In the genomic region with DNA sequence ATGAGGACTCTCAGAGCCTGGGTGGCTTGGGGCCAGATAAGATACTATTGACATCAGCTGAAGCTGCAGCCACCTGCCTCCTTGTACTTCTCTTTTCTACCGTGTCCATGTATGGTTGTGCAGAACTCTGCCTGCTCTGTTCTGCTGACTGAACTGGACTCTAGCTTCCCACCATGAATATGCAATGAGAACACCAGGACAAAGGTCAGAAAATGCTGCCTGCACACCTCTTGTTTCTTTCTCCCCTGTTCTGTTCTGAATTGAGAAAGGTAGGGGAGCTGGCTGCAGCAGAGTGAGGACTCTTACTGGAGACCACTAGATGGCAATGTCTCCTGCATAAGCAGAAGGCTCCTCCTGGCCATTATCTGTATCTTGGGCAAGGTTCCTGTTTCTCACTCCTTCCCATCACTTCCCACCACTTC, we compare ENCODE assay signal across 9 mouse cellular contexts. TPM values are rescaled to one million over a fixed set of nuclear protein-coding genes. Genes with fewer than 3 reads are reported as not detected.
DNase-seq lines count a peak whose midpoint lies in the region; ATAC-seq and TF ChIP-seq lines count a peak whose summit lies in the region.
"Had no signal": no experiment of that assay in that cellular context is flagged by ENCODE, and none has a peak within 500 bp of the region (broad histone marks: within the 10 kb centered on the region; RNA-seq: fewer than 3 reads in every experiment).

No protein-coding gene starts in this region.

- TF ChIP-seq EP300 in MEL (IDR thresholded peaks at IDR 0.05; ENCODE audit: low read depth in 1 of 2, low read length in 2 of 2): peak in 1 of 2 experiments; percentile 28; a peak in 2 of 4 replicates
- no peak for TF ChIP-seq EP300 in liver, embryonic 14.5 days (IDR thresholded peaks at IDR 0.05; ENCODE audit: low read depth)

- H3K27me3 ChIP-seq in hindbrain, embryonic 10.5 days (ENCODE audit: insufficient read depth, poor library complexity, severe bottlenecking): no peaks in the 10 kb centered on the region
- no peaks in the 10 kb centered on the region for H3K27me3 ChIP-seq in hindbrain, embryonic 13.5 days
- H3K27me3 ChIP-seq in MEL (ENCODE audit: control insufficient read depth in 1 of 2, insufficient read depth in 2 of 2, low read length in 2 of 2): no peaks in the 10 kb centered on the region; a peak in 1 of 4 replicates
- H3K27me3 ChIP-seq in intestine, embryonic 16.5 days (replicated peaks; ENCODE audit: control insufficient read depth, insufficient read depth, low read length): no peaks in the 10 kb centered on the region
- H3K27me3 ChIP-seq in liver, embryonic 14.5 days (ENCODE audit: control insufficient read depth, insufficient read depth, low read length): no peaks in the 10 kb centered on the region
- H3K27me3 ChIP-seq: liver, embryonic 15.5 days had no signal

- no peaks in the 10 kb centered on the region for H3K9me3 ChIP-seq in hindbrain, embryonic 10.5 days
- H3K9me3 ChIP-seq in hindbrain, embryonic 13.5 days: no peaks in the 10 kb centered on the region
- no peaks in the 10 kb centered on the region for H3K9me3 ChIP-seq in MEL (replicated peaks; ENCODE audit: insufficient read depth, low read length)
- no peaks in the 10 kb centered on the region for H3K9me3 ChIP-seq in intestine, embryonic 16.5 days (ENCODE audit: control insufficient read depth, low read length)
- H3K9me3 ChIP-seq in liver, embryonic 14.5 days (ENCODE audit: control insufficient read depth, low read length): no peaks in the 10 kb centered on the region
- H3K9me3 ChIP-seq: liver, embryonic 15.5 days had no signal

- no peak overlapping the region for H3K4me3 ChIP-seq in hindbrain, embryonic 10.5 days
- H3K4me3 ChIP-seq in hindbrain, embryonic 13.5 days: no peak overlapping the region
- H3K4me3 ChIP-seq in MEL (ENCODE audit: control insufficient read depth in 1 of 2, insufficient read depth in 1 of 2, low read depth in 2 of 2, low read length in 2 of 2): no peak overlapping the region
- no peak overlapping the region for H3K4me3 ChIP-seq in cortical plate, adult 2 months (ENCODE audit: insufficient read depth, low read length)
- no peak overlapping the region for H3K4me3 ChIP-seq in intestine, embryonic 16.5 days (ENCODE audit: low read length)
- H3K4me3 ChIP-seq in liver, embryonic 14.5 days (ENCODE audit: insufficient read depth in 1 of 2, low read depth in 2 of 2, low read length in 2 of 2): no peak overlapping the region
- H3K4me3 ChIP-seq: liver, embryonic 15.5 days had no signal

- no peak overlapping the region for H3K9ac ChIP-seq in hindbrain, embryonic 13.5 days
- no peak overlapping the region for H3K9ac ChIP-seq in MEL (ENCODE audit: control insufficient read depth, low read depth, low read length, poor library complexity, severe bottlenecking)
- no peak overlapping the region for H3K9ac ChIP-seq in intestine, embryonic 16.5 days (ENCODE audit: low read depth, low read length)
- H3K9ac ChIP-seq in liver, embryonic 14.5 days (replicated peaks): no peak overlapping the region
- H3K9ac ChIP-seq: liver, embryonic 15.5 days had no signal

- no peaks in the 10 kb centered on the region for H3K36me3 ChIP-seq in hindbrain, embryonic 10.5 days
- H3K36me3 ChIP-seq in hindbrain, embryonic 13.5 days: no peaks in the 10 kb centered on the region
- peaks cover 0 to 9% of the 10 kb centered on the region in 2 experiments; a peak in 2 of 4 replicates for H3K36me3 ChIP-seq in MEL (ENCODE audit: control insufficient read depth in 1 of 2, insufficient read depth in 2 of 2, low read length in 2 of 2)
- no peaks in the 10 kb centered on the region for H3K36me3 ChIP-seq in intestine, embryonic 16.5 days (ENCODE audit: control insufficient read depth, insufficient read depth, low read length)
- H3K36me3 ChIP-seq in liver, embryonic 14.5 days (replicated peaks; ENCODE audit: control insufficient read depth, insufficient read depth, low read depth): no peaks in the 10 kb centered on the region
- H3K36me3 ChIP-seq: liver, embryonic 15.5 days had no signal

- H3K4me1 ChIP-seq in hindbrain, embryonic 10.5 days (replicated peaks): no peaks in the 10 kb centered on the region
- no peaks in the 10 kb centered on the region for H3K4me1 ChIP-seq in hindbrain, embryonic 13.5 days (replicated peaks)
- peaks cover 9 to 20% of the 10 kb centered on the region in 2 experiments for H3K4me1 ChIP-seq in MEL (ENCODE audit: control insufficient read depth in 1 of 2, insufficient read depth in 2 of 2, low read length in 2 of 2)
- no peaks in the 10 kb centered on the region for H3K4me1 ChIP-seq in cortical plate, adult 2 months (ENCODE audit: control insufficient read depth, insufficient read depth, low read length)
- H3K4me1 ChIP-seq in intestine, embryonic 16.5 days (ENCODE audit: control insufficient read depth, insufficient read depth, low read length): no peaks in the 10 kb centered on the region
- H3K4me1 ChIP-seq in liver, embryonic 14.5 days (replicated peaks; ENCODE audit: control insufficient read depth in 2 of 2, insufficient read depth in 2 of 2, low read length in 1 of 2): no peaks in the 10 kb centered on the region
- H3K4me1 ChIP-seq: liver, embryonic 15.5 days had no signal

- no peak overlapping the region for H3K27ac ChIP-seq in hindbrain, embryonic 10.5 days
- no peak overlapping the region for H3K27ac ChIP-seq in hindbrain, embryonic 13.5 days
- H3K27ac ChIP-seq in MEL (ENCODE audit: control insufficient read depth, low read depth, low read length): no peak overlapping the region
- H3K27ac ChIP-seq in cortical plate, adult 2 months (ENCODE audit: insufficient read depth, low read length): no peak overlapping the region
- H3K27ac ChIP-seq in intestine, embryonic 16.5 days (ENCODE audit: low read length): no peak overlapping the region
- no peak overlapping the region for H3K27ac ChIP-seq in liver, embryonic 14.5 days
- H3K27ac ChIP-seq: liver, embryonic 15.5 days had no signal

- TF ChIP-seq CTCF in MEL (IDR thresholded peaks at IDR 0.05 in 2 of 3, conservative IDR thresholded peaks at IDR 0.05 in 1 of 3; ENCODE audit: control insufficient read depth in 1 of 3, insufficient read depth in 1 of 3, low read depth in 2 of 3, low read length in 3 of 3, poor library complexity in 1 of 3, severe bottlenecking in 1 of 3): peak; percentile 77 to 90 (median 81)
- TF ChIP-seq CTCF in cortical plate, adult 2 months (IDR thresholded peaks at IDR 0.05; ENCODE audit: extremely low read depth, insufficient read depth, low read length): peak; percentile 82
- TF ChIP-seq CTCF in liver, embryonic 14.5 days (IDR thresholded peaks at IDR 0.05; ENCODE audit: low read depth): peak; percentile 73

- 82% methylated on average over 1 of the region's 1 CpGs for WGBS in hindbrain, embryonic 10.5 days
- WGBS in hindbrain, embryonic 13.5 days: 87% methylated on average over 1 of the region's 1 CpGs
- 64% methylated on average over 1 of the region's 1 CpGs for whole genome bisulfite sequencing in intestine, embryonic 16.5 days
- WGBS in liver, embryonic 14.5 days (ENCODE audit: insufficient replicate concordance): 15% methylated on average over 1 of the region's 1 CpGs

- no peak for TF ChIP-seq POLR2A in MEL (IDR thresholded peaks at IDR 0.05; ENCODE audit: control insufficient read depth in 1 of 2, insufficient read depth in 1 of 2, low read depth in 1 of 2, low read length in 2 of 2, poor library complexity in 1 of 2)
- no peak for TF ChIP-seq POLR2A in cortical plate, adult 2 months (IDR thresholded peaks at IDR 0.05; ENCODE audit: extremely low read depth, insufficient read depth, low read length)

- no peak overlapping the region for H3K4me2 ChIP-seq in hindbrain, embryonic 13.5 days
- H3K4me2 ChIP-seq in intestine, embryonic 16.5 days (ENCODE audit: low read depth, low read length): no peak overlapping the region
- no peak overlapping the region for H3K4me2 ChIP-seq in liver, embryonic 14.5 days (ENCODE audit: low read depth)
- H3K4me2 ChIP-seq: liver, embryonic 15.5 days had no signal

- H3K79me2 ChIP-seq in MEL (ENCODE audit: control insufficient read depth, insufficient read depth, low read length, poor library complexity): no peaks in the 10 kb centered on the region

- no peak for ATAC-seq in hindbrain, embryonic 13.5 days (ENCODE audit: low FRiP score)
- peak; percentile 78 for ATAC-seq in intestine, embryonic 16.5 days
- ATAC-seq in liver, embryonic 14.5 days (ENCODE audit: insufficient read depth): no peak

- peak; percentile 87 for TF ChIP-seq RAD21 in MEL (IDR thresholded peaks at IDR 0.05; ENCODE audit: low read depth, low read length)

- peak; percentile 22 for DNase-seq in hindbrain, embryonic 10.5 days (ENCODE audit: low spot score)
- DNase-seq in MEL (ENCODE audit: low read depth, low spot score): peak; percentile 75
- DNase-seq in liver, embryonic 14.5 days (ENCODE audit: low read depth in 3 of 3, low spot score in 3 of 3): peak in 1 of 3 experiments; percentile 10
- DNase-seq in right cerebral cortex, postnatal 36 days (ENCODE audit: low spot score in 2 of 2): peak; percentile 18 to 28
- DNase-seq in ovary, adult 18-20 months (ENCODE audit: low spot score): no peak

RNA-seq across cellular contexts. Expression of gene Slc6a20b, which starts 6.3 kb away (rescaled TPM):
- polyA plus RNA-seq in hindbrain, embryonic 10.5 days (2016; fragmentation: Nextera tagmentation; extraction: Ambion mirVana): 0.14 and 0.34 TPM in 2 replicates
- polyA plus RNA-seq in hindbrain, embryonic 13.5 days (2015; fragmentation: Nextera tagmentation; extraction: Ambion mirVana): 0.34 and 0.41 TPM in 2 replicates
- 0.35 and 0.46 TPM in 2 replicates for total RNA-seq in MEL (2012; rRNA removed)
- polyA plus RNA-seq in MEL (2012; ENCODE audit: insufficient read depth in 1 of 2, insufficient read length in 2 of 2, low read depth in 1 of 2, low replicate concordance in 2 of 2, missing spikeins in 1 of 2): under 1 TPM in 1 of 2 experiments, not detected in 1; 0.01 TPM
- 0.44 and 0.51 TPM in 2 replicates for polyA plus RNA-seq in cortical plate, adult 2 months (2012; rRNA removed)
- 0.57 and 0.76 TPM in 2 replicates for polyA plus RNA-seq in intestine, embryonic 16.5 days (2015; fragmentation: Nextera tagmentation; extraction: Ambion mirVana)
- 0.13 and 0.22 TPM in 2 replicates for polyA plus RNA-seq in liver, embryonic 14.5 days (2012; rRNA removed)
- 0.05 and 0.11 TPM in 2 replicates for polyA plus RNA-seq in liver, embryonic 14.5 days (2014; fragmentation: Nextera tagmentation; extraction: Ambion mirVana)

RNA-seq across cellular contexts. Expression of gene Ccr9, which starts 39.6 kb away (rescaled TPM):
- 0.04 and 0.09 TPM in 2 replicates for polyA plus RNA-seq in hindbrain, embryonic 10.5 days (2016; fragmentation: Nextera tagmentation; extraction: Ambion mirVana)
- 0.23 and 0.48 TPM in 2 replicates for polyA plus RNA-seq in hindbrain, embryonic 13.5 days (2015; fragmentation: Nextera tagmentation; extraction: Ambion mirVana)
- total RNA-seq in MEL (2012; rRNA removed): not detected in 2 replicates
- not detected for polyA plus RNA-seq in MEL (2012; ENCODE audit: insufficient read depth in 1 of 2, insufficient read length in 2 of 2, low read depth in 1 of 2, low replicate concordance in 2 of 2, missing spikeins in 1 of 2)
- 0.17 and 0.23 TPM in 2 replicates for polyA plus RNA-seq in cortical plate, adult 2 months (2012; rRNA removed)
- 0.70 and 1.4 TPM in 2 replicates for polyA plus RNA-seq in intestine, embryonic 16.5 days (2015; fragmentation: Nextera tagmentation; extraction: Ambion mirVana)
- polyA plus RNA-seq in liver, embryonic 14.5 days (2012; rRNA removed): 0.12 and 0.13 TPM in 2 replicates
- 0.14 and 0.20 TPM in 2 replicates for polyA plus RNA-seq in liver, embryonic 14.5 days (2014; fragmentation: Nextera tagmentation; extraction: Ambion mirVana)

RNA-seq across cellular contexts. Expression of gene Slc6a20a, which starts 40.0 kb away (rescaled TPM):
- 0.63 and 0.85 TPM in 2 replicates for polyA plus RNA-seq in hindbrain, embryonic 10.5 days (2016; fragmentation: Nextera tagmentation; extraction: Ambion mirVana)
- polyA plus RNA-seq in hindbrain, embryonic 13.5 days (2015; fragmentation: Nextera tagmentation; extraction: Ambion mirVana): 5.6 and 6.3 TPM in 2 replicates
- total RNA-seq in MEL (2012; rRNA removed): not detected in 2 replicates
- polyA plus RNA-seq in MEL (2012; ENCODE audit: insufficient read depth in 1 of 2, insufficient read length in 2 of 2, low read depth in 1 of 2, low replicate concordance in 2 of 2, missing spikeins in 1 of 2): not detected
- polyA plus RNA-seq in cortical plate, adult 2 months (2012; rRNA removed): 19.0 and 23.0 TPM in 2 replicates
- 32.5 and 39.9 TPM in 2 replicates for polyA plus RNA-seq in intestine, embryonic 16.5 days (2015; fragmentation: Nextera tagmentation; extraction: Ambion mirVana)
- 2.7 and 3.3 TPM in 2 replicates for polyA plus RNA-seq in liver, embryonic 14.5 days (2012; rRNA removed)
- polyA plus RNA-seq in liver, embryonic 14.5 days (2014; fragmentation: Nextera tagmentation; extraction: Ambion mirVana): 2.5 and 2.6 TPM in 2 replicates
